Mouse (Mus musculus) midbrain, embryonic 15.5 days (tissue): Measurements from ENCODE around the gene Tmem229b. TPM values are rescaled to one million over a fixed set of nuclear protein-coding genes. Genes with fewer than 3 reads are reported as not detected.
"Not testable (repeated sequence)": the region's sequence is repeated elsewhere in the genome, so short reads cannot be mapped to it uniquely, and the experiment has no call there.

Experiments
- ATAC-seq: fragments of 200-750 bp; cut with Nextera tagmentation; replicated peaks from 2 replicates; pipeline ENCODE4 v1.8.0; 2017; ENCODE audit warnings: moderate TSS enrichment
- H3K27ac ChIP-seq: fragments of 300-500 bp; sonication (generic); 2 replicates; pipeline ENCODE4 v1.5.1; 2015; ENCODE audit warnings: mild to moderate bottlenecking, inconsistent platforms
- H3K27me3 ChIP-seq: fragments of 300-500 bp; sonication (generic); replicated peaks from 2 replicates; pipeline ENCODE4 v1.6.1; 2015; ENCODE audit warnings: inconsistent platforms
- H3K36me3 ChIP-seq: fragments of 300-500 bp; sonication (generic); replicated peaks from 2 replicates; pipeline ENCODE4 v1.6.1; 2015; ENCODE audit warnings: inconsistent platforms
- H3K4me1 ChIP-seq: fragments of 300-500 bp; sonication (generic); 2 replicates; pipeline ENCODE4 v1.6.1; 2015; ENCODE audit warnings: inconsistent platforms
- H3K4me2 ChIP-seq: fragments of 300-500 bp; sonication (generic); 2 replicates; pipeline ENCODE4 v1.6.1; 2015; ENCODE audit warnings: inconsistent platforms, mild to moderate bottlenecking, moderate library complexity
- H3K4me3 ChIP-seq: fragments of 300-500 bp; sonication (generic); 2 replicates; pipeline ENCODE4 v1.5.1; 2015; ENCODE audit warnings: mild to moderate bottlenecking, inconsistent platforms
- H3K9ac ChIP-seq: fragments of 300-500 bp; sonication (generic); 2 replicates; pipeline ENCODE4 v1.6.1; 2015; ENCODE audit warnings: mild to moderate bottlenecking, inconsistent platforms
- H3K9me3 ChIP-seq: fragments of 300-500 bp; sonication (generic); 2 replicates; pipeline ENCODE4 v1.6.1; 2016; ENCODE audit warnings: inconsistent platforms
- WGBS: fragments of 180-500 bp; shearing (Covaris S2); methylation state at CpG from one replicate; pipeline ENCODE4 v1.1.7; 2015; ENCODE audit warnings: mixed read lengths; 5-methylcytosine and 5-hydroxymethylcytosine counted together
- polyA plus RNA-seq: library from polyadenylated mRNA; unstranded; fragments of >200 nt; fragmentation: Nextera tagmentation; extraction: Ambion mirVana; gene quantifications from 2 replicates; pipeline ENCODE4 v1.2.1, GENCODE M21; 2015

Gene Tmem229b
- polyA plus RNA-seq, 1 experiment from 2014 or later = 82.1 TPM

GRCm38 (mm10) chr12:78974767-78975166, 32.7 kb downstream of the Tmem229b start:
- no peaks in the 10 kb centered on the region for H3K27me3 ChIP-seq
- 93% methylated on average over 5 of the region's 5 CpGs for WGBS
- ATAC-seq = no peak

GRCm38 (mm10) chr12:78973779-78974178, 33.6 kb downstream of the Tmem229b start:
- Histone ChIP-seq H3K4me1 (no peaks in the 10 kb centered on the region), H3K4me3 (no peak overlapping the region), H3K27ac (no peak overlapping the region), H3K9ac (no peak overlapping the region), H3K4me2 (no peak overlapping the region), H3K27me3 (no peaks in the 10 kb centered on the region), H3K36me3 (peaks cover 12% of the 10 kb centered on the region; the same call in 1 of the 2 replicates), H3K9me3 (no peaks in the 10 kb centered on the region)
- WGBS = 55% methylated on average over 2 of the region's 2 CpGs
- no peak for ATAC-seq

More at GRCm38 (mm10) chr12:78974767-78975166, 32.7 kb downstream of the Tmem229b start:
- no peak overlapping the region for H3K4me3 ChIP-seq
- H3K9me3 ChIP-seq = no peaks in the 10 kb centered on the region
- no peaks in the 10 kb centered on the region for H3K4me1 ChIP-seq
- H3K36me3 ChIP-seq = peaks cover 7% of the 10 kb centered on the region; the same call in 1 of the 2 replicates
- no peak overlapping the region for H3K4me2 ChIP-seq
- no peak overlapping the region for H3K9ac ChIP-seq
- no peak overlapping the region for H3K27ac ChIP-seq

GRCm38 (mm10) chr12:78971649-78972048, 35.8 kb downstream of the Tmem229b start:
- Histone ChIP-seq H3K4me1 (no peaks in the 10 kb centered on the region), H3K9ac (no peak overlapping the region), H3K4me2 (no peak overlapping the region), H3K27me3 (no peaks in the 10 kb centered on the region), H3K27ac (no peak overlapping the region), H3K9me3 (no peaks in the 10 kb centered on the region), H3K36me3 (peaks cover 17% of the 10 kb centered on the region; the same call in 1 of the 2 replicates), H3K4me3 (no peak overlapping the region)
- 44% methylated on average over 2 of the region's 2 CpGs for WGBS
- ATAC-seq = no peak

- Histone ChIP-seq H3K36me3 (peaks cover 17% of the 10 kb centered on the region; the same call in 1 of the 2 replicates), H3K9me3 (no peaks in the 10 kb centered on the region), H3K27ac (no peak overlapping the region), H3K9ac (no peak overlapping the region), H3K27me3 (no peaks in the 10 kb centered on the region), H3K4me2 (no peak overlapping the region), H3K4me3 (no peak overlapping the region), H3K4me1 (no peaks in the 10 kb centered on the region)
- WGBS = 78% methylated on average over 7 of the region's 7 CpGs
- no peak for ATAC-seq
These were observed 36.7 kb downstream of the Tmem229b start for GRCm38 (mm10) chr12:78970725-78971124.

GRCm38 (mm10) chr12:78964496-78964895, 42.9 kb downstream of the Tmem229b start:
- H3K9me3 ChIP-seq, ATAC-seq, H3K4me3 ChIP-seq, H3K4me2 ChIP-seq, H3K27me3 ChIP-seq, H3K9ac ChIP-seq, H3K4me1 ChIP-seq, H3K27ac ChIP-seq: not testable (repeated sequence)
- H3K36me3 ChIP-seq = 0 out of 2 replicates have a peak, but pooled peaks cover 17% of the 10 kb centered on the region
- WGBS = 94% methylated on average over 11 of the region's 11 CpGs

GRCm38 (mm10) chr12:78956405-78956804, 51.0 kb downstream of the Tmem229b start:
- no peak overlapping the region for H3K9ac ChIP-seq
- no peaks in the 10 kb centered on the region for H3K4me1 ChIP-seq
- 0 out of 2 replicates have a peak, but pooled peaks cover 12% of the 10 kb centered on the region for H3K9me3 ChIP-seq
- 0 out of 2 replicates have a peak, but pooled peaks cover 4% of the 10 kb centered on the region for H3K36me3 ChIP-seq
- 83% methylated on average over 4 of the region's 4 CpGs for WGBS
- H3K27me3 ChIP-seq = no peaks in the 10 kb centered on the region
- no peak overlapping the region for H3K4me3 ChIP-seq
- no peak for ATAC-seq
- H3K4me2 ChIP-seq = no peak overlapping the region
- H3K27ac ChIP-seq = no peak overlapping the region

GRCm38 (mm10) chr12:78952484-78952883, 54.9 kb downstream of the Tmem229b start:
- ATAC-seq = no peak
- 54% methylated on average over 3 of the region's 3 CpGs for WGBS
- no peak overlapping the region for H3K4me3 ChIP-seq

GRCm38 (mm10) chr12:78952053-78952452, 55.4 kb downstream of the Tmem229b start:
- no peak overlapping the region for H3K4me2 ChIP-seq
- no peak overlapping the region for H3K4me3 ChIP-seq
- no peaks in the 10 kb centered on the region for H3K27me3 ChIP-seq
- 65% methylated on average over 11 of the region's 11 CpGs for WGBS
- H3K36me3 ChIP-seq = no peaks in the 10 kb centered on the region
- H3K9ac ChIP-seq = no peak overlapping the region
- 0 out of 2 replicates have a peak, but pooled peaks cover 4% of the 10 kb centered on the region for H3K9me3 ChIP-seq
- ATAC-seq = no peak
- H3K4me1 ChIP-seq = no peaks in the 10 kb centered on the region
- H3K27ac ChIP-seq = no peak overlapping the region

More at GRCm38 (mm10) chr12:78952484-78952883, 54.9 kb downstream of the Tmem229b start:
- no peaks in the 10 kb centered on the region for H3K36me3 ChIP-seq
- H3K4me1 ChIP-seq = no peaks in the 10 kb centered on the region
- no peak overlapping the region for H3K9ac ChIP-seq
- 0 out of 2 replicates have a peak, but pooled peaks cover 6% of the 10 kb centered on the region for H3K9me3 ChIP-seq
- no peak overlapping the region for H3K27ac ChIP-seq
- H3K4me2 ChIP-seq = no peak overlapping the region
- no peaks in the 10 kb centered on the region for H3K27me3 ChIP-seq

GRCm38 (mm10) chr12:78947661-78948060, 59.8 kb downstream of the Tmem229b start:
- no peaks in the 10 kb centered on the region for H3K9me3 ChIP-seq
- ATAC-seq = no peak
- 79% methylated on average over 5 of the region's 5 CpGs for WGBS
- no peak overlapping the region for H3K4me2 ChIP-seq
- no peaks in the 10 kb centered on the region for H3K36me3 ChIP-seq
- H3K27me3 ChIP-seq = no peaks in the 10 kb centered on the region
- no peak overlapping the region for H3K27ac ChIP-seq
- H3K9ac ChIP-seq = no peak overlapping the region
- H3K4me3 ChIP-seq = no peak overlapping the region
- no peaks in the 10 kb centered on the region for H3K4me1 ChIP-seq

GRCm38 (mm10) chr12:78947161-78947560, 60.3 kb downstream of the Tmem229b start:
- Histone ChIP-seq H3K9me3 (no peaks in the 10 kb centered on the region), H3K4me1 (no peaks in the 10 kb centered on the region), H3K4me3 (no peak overlapping the region), H3K27me3 (no peaks in the 10 kb centered on the region), H3K4me2 (no peak overlapping the region), H3K36me3 (no peaks in the 10 kb centered on the region), H3K27ac (no peak overlapping the region), H3K9ac (no peak overlapping the region)
- ATAC-seq = no peak
- 83% methylated on average over 6 of the region's 6 CpGs for WGBS

GRCm38 (mm10) chr12:78942931-78943330, 64.5 kb downstream of the Tmem229b start:
- Histone ChIP-seq H3K9ac (no peak overlapping the region), H3K4me2 (no peak overlapping the region), H3K36me3 (no peaks in the 10 kb centered on the region), H3K27ac (no peak overlapping the region), H3K4me3 (no peak overlapping the region), H3K4me1 (no peaks in the 10 kb centered on the region), H3K27me3 (no peaks in the 10 kb centered on the region), H3K9me3 (no peaks in the 10 kb centered on the region)
- 85% methylated on average over 6 of the region's 6 CpGs for WGBS
- no peak for ATAC-seq

- H3K36me3 ChIP-seq = no peaks in the 10 kb centered on the region
- no peaks in the 10 kb centered on the region for H3K27me3 ChIP-seq
- 86% methylated on average over 5 of the region's 5 CpGs for WGBS
- H3K4me3 ChIP-seq = no peak overlapping the region
- H3K9me3 ChIP-seq = no peaks in the 10 kb centered on the region
- ATAC-seq = no peak
- no peak overlapping the region for H3K4me2 ChIP-seq
- no peak overlapping the region for H3K9ac ChIP-seq
- no peaks in the 10 kb centered on the region for H3K4me1 ChIP-seq
- no peak overlapping the region for H3K27ac ChIP-seq
These were observed 67.3 kb downstream of the Tmem229b start for GRCm38 (mm10) chr12:78940081-78940480.

GRCm38 (mm10) chr12:78939393-78940037, 67.9 kb downstream of the Tmem229b start:
- no peak for ATAC-seq
- H3K4me2 ChIP-seq = no peak overlapping the region
- no peak overlapping the region for H3K4me3 ChIP-seq
- H3K36me3 ChIP-seq = no peaks in the 10 kb centered on the region
- H3K4me1 ChIP-seq = no peaks in the 10 kb centered on the region
- H3K27me3 ChIP-seq = no peaks in the 10 kb centered on the region
- H3K27ac ChIP-seq = no peak overlapping the region
- H3K9me3 ChIP-seq = no peaks in the 10 kb centered on the region
- no peak overlapping the region for H3K9ac ChIP-seq
- 84% methylated on average over 7 of the region's 7 CpGs for WGBS
